Mouse (Mus musculus) left cerebral cortex, postnatal 4 days (tissue): ENCODE data around the gene Pkmyt1. TPM values are rescaled to one million over a fixed set of nuclear protein-coding genes. Genes with fewer than 3 reads are reported as not detected.

Source experiments
- DNase-seq: peaks from one replicate; pipeline ENCODE4 v3.0.0-alpha.2; 2022
- intact Hi-C: fragments of 180-260 bp; cut with DNase I; formaldehyde crosslinking; loops from one replicate; pipeline ENCODE4 v1.15.1; 2025
- total RNA-seq, 2 experiments: library from RNA; stranded (reverse); gene quantifications; 2 replicates each; pipeline ENCODE4 v1.2.3; 2021

The Pkmyt1 gene
- total RNA-seq, 2 experiments from 2014 or later, result 8.1 to 8.4 TPM

DNA sequence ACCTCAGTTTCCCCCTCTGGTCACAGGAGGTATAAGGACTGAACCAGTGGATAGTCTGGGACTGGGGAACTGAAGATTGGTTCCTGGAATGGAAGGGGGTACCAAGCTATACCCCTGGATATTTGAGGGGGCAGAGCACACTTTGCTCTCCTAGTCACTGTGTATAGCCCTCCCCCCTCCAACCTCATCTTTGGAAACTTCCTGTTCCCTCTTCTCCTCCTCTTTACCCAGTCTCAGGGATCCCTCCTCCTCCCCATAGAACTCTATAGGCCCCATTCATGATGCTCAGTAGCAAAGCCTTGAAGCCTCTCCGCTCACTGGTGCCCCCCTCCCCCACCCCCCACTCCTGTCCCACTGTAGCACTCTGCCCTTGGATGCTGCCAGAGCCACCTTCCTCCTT is 6.7 kb upstream of the Pkmyt1 start:
- intact Hi-C loops, result no loop called here
- DNase-seq, result no peak

GRCm38 (mm10) chr17:23721886-23722285 is 4.2 kb upstream of the Pkmyt1 start:
- DNase-seq, result no peak
- intact Hi-C loops, result no loop called here

DNA sequence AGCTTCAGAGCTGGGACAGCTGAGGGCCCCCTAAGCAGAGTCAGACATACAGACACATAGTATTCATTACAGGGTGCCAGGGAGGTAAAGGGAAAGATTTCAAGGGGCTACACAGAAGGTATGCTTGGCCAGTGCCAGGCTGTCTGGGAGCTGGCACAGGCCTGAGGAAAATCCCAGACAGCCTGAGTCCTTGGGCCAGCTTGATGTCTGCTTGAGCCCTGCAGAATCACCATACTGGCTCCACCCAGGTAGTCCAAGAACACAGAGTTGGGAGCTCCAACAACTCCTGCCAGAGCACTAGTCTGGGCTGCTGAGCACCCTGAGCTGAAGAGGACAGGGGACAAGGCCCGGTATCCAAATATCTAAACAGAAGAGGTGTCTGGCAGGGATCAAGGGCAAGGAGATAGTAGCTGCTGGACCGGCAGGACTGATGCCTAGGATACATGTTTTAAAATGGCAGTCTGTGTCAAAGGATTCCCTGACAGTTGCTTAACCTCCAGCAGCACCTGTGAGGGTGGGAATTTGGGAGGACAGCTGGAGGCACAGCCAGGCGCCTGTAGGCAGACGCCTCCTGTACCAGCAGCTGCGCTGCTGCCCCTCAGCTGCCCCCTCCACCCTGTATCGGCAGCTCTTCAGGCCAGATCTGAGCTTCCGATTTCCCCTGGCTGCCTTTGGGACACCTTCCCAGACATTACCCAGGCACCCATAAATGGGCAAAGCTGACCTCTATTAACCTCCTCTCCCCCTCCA is 3.6 kb upstream of the Pkmyt1 start, which contains the start of gene 1520401A03Rik:
TSS of gene 1520401A03Rik (minus strand) at position 408 of the 750 bp plus-strand sequence.
- intact Hi-C loops, result no loop called here
- DNase-seq, result no peak

- intact Hi-C loops, result no loop called here
- no peak for DNase-seq
Observed at GRCm38 (mm10) chr17:23725477-23725876, 659 bp upstream of the Pkmyt1 start.

DNA sequence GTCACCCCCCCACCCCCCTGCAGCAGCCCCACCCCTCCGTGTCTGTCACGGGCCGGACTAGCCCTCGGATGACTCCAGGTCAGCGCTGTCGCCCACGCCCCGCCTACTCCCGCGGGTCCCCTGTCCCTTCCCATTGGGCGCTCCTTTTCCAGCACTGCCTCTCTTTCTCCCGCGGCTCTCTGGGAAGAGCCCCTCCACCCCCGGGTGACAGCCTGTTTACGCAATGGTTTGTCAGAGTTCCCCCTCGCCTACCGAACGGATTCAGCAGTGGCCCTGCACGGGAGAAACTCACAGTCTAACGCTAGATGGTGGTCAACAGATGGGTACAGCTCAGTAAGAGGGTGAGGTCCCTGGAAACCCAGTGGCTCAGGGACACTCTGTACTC is 614 bp downstream of the Pkmyt1 start:
- DNase-seq, result peak; percentile 92
- intact Hi-C loops, result no loop called here

DNA sequence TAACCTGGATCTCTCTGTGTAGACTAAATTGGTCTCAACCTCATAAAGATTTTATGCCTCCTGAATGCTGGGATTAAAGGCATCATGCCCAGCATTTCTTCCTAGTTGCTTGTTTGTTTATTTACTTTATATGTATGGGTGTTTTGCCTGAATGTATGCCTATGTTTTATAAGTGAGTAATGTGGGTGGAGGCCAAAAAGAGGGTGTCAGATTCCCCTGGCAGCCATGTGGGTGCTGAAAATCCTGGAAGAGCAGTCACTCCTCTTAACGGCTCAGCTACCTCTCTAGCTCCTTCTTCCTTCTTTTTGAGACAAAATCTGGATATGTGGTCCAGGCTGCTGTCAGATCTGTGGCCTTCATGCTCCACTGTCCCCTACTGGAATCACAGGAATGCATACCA is 4.3 kb downstream of the Pkmyt1 start:
- intact Hi-C loops, result no loop called here
- no peak for DNase-seq

- no peak for DNase-seq
- intact Hi-C loops, result no loop called here
Observed at GRCm38 (mm10) chr17:23734341-23734740, 8.2 kb downstream of the Pkmyt1 start.

DNA sequence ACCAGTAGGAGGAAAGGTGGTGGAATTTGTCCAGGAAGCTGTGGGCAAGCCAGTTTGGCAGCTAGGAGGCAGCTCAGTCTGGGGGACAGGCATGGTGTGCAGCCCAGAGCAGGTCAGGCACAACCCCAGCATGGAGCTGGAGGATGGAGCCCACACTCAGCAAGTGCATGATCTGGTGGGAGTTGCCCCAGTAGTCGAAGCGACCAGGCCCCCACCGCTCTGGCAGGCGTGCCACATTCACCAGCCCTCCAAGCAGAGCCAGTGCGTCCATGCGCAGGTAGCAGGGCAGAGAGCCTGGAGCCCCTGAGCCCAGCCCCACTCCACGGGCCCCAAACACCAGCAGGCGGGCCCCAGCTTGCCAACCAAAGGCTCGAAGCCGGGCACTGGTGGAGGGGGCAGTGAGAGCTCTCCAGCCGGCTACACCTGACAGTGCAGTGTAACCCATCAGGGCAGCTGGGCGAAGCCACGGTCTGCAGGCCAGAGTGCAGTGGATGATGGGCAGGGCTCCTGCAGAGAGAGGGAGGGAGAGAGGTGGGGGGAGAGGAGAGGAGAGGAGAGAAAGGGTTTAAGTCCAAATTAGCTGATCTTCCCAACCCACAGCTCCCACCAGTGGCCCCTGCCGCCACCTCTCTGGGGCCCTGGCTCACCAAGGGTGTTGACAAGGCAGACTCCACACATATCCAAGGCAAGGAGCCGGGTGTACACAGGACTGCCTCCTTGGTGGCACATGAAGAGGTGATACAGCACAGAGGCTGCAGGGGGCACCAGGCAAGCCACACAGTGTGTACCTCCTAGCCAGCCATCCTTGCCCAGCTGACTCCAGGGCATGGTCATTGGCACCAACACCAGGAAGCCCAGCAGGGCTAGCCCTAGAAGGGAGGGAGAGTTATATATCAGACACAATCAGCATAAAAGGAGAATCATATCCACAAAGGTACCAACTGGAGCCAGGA is 11.6 kb downstream of the Pkmyt1 start:
- intact Hi-C loops, result no loop called here
- no peak for DNase-seq

DNA sequence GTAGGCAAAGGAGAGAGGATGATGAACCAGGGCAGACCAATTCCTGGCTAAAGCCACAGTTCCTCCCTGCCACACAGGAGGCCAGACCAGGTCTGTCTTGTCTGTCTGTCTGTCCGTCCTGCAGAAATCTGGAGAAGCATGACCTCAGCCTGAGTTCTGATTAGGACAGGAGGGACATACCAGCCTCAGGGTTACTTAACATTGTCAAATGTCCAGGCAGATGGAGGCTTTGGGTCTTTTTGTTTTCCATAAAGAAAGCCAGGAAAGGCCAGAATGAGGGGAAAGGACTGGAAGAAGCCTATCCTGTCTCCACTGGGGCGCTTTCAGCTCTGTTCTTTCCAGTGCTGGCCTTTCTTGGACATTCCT is 12.7 kb downstream of the Pkmyt1 start:
- intact Hi-C loops, result no loop called here
- DNase-seq, result no peak

DNA sequence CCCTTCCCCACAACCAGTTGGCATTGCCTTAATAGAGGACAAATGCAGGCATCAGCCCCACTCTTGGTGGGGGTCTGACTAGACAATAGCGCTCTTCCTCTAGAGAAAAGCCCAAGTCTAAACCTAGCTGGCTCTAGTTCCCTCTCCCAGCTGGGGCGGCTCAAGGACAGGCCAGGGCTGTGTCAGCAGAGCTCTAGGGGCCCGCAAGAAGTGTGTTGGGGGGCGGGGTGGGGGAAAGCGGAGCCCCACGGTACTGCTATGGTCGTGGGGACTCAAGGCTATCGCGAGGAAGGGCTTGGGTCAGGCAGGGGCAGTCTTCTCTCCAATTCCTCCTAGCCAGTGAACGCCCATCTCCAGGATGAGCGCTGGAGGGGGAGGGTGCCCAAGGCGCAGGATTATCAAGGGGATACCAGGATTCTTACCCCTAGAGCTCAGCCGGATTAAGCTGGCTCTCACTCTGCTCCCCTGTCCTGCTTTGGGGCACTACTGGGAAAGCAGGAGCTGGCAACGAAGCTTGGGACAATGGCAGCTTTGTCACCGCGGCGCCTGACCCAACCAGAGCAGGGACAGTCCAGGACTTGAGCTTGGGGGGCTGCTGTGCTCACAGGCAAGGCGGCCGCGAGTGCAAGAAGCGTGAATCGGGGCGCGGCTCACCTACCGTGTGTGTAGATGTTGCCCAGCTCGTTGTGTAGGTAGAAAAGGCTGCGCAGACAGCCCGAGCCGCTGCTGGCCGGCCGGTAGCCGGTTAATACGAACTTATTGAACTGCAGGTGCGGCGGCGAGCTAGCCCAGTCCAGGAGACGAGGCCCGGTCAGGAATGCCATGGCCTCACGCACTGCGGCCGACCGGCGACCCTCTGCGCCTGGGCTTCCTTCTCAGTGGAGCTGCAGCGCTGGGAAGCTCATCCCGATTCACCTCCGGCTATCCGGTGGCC is 13.3 kb downstream of the Pkmyt1 start:
- intact Hi-C loops, result no loop called here
- peak; percentile 54 for DNase-seq

GRCm38 (mm10) chr17:23740136-23740584 is 14.0 kb downstream of the Pkmyt1 start:
- intact Hi-C loops, result no loop called here
- DNase-seq, result peak; percentile 91

GRCm38 (mm10) chr17:23740598-23741021 is 14.5 kb downstream of the Pkmyt1 start, which contains the start of gene Paqr4:
Gene Paqr4, minus strand, starts transcription at chr17:23740867.
- intact Hi-C loops, result no loop called here
- DNase-seq, result no peak

DNA sequence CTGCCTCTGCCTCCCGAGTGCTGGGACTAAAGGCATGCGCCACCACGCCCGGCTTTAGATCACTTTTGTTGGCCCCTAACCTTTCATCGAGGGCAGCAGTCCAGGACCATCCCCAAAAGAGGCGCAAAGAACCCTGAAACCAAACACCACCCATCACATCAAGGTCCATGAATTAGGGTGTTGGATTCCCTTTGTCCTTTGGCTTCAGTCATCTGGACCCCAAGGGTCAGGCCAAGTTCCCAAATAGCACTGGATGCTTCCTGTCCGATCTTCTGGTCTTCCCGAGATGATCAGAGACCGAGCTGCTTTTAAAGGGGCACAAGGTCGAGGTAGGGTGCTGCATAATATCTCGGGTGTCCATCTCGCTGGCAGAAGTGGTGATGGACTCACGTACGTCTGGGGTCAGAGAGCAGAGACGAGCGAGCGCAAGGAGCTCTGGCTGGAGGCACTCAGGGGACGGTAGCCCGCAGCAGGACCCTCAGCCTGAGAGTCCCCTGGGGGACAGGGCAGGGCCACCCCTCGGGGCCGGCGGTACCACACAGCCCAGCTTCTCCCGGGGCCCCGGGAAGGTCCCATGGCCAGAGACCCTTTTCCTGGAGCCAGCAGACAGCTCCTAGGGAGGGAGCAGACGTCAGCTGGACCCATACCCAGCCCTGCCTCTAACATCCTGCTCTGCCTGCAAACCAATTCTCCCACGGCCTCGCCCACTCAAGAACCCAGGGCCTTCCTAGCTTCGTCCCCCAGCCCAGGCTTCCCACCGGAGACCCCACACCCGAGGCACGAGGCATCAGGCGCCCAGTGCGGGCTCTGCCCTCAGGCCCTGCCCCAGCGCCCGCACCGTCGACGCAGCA is 15.4 kb downstream of the Pkmyt1 start:
- intact Hi-C loops, result no loop called here
- no peak for DNase-seq

DNA sequence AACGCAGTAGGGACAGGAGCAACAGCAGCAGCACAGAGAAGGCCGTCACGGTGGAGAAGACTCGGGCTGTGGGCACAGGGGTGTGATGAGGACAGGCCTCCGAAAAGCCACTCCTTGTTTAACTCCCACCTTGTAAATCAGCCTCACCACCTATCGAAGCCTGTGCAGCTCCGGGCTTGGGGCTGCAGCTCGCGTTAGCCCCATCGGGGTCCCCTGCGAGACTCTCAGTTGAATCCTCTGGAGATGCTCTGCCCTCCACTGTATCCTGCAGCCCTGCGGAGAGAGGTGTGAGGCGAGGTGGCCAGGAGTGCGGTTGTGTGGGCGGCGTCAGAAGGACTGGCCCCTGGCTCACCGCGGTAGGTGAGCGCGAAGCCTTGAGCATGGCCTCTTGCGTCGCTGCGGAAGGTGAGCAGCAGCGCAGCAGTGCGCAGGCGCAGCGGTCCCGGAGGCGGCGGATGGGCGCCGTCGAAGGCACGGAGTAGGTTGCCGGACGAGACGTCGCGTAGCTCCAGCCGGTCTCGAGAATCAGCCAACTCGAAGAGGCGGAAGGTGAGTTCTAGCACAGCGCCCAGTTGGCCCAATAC is 16.2 kb downstream of the Pkmyt1 start:
- DNase-seq, result no peak
- intact Hi-C loops, result no loop called here

DNA sequence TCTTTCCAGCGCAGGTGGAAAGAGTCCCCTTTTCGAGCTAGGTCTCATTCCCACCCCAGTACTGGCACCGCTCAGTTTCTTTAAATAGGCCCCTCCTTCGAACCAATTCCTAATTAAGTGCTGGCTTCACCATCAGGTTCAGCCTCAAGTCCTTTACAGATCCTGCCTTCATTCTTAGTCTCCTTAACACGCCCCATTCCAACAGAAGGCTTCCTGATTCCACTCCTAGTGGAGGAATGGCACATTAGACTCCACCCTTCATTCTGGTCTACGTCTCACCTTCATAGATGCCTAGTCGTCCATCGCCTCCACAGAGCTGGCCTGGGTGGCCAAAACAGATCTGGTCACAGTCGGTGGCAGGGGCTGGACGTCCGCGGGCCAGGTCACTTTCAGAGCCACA is 16.8 kb downstream of the Pkmyt1 start:
- intact Hi-C loops, result no loop called here
- DNase-seq, result no peak

DNA sequence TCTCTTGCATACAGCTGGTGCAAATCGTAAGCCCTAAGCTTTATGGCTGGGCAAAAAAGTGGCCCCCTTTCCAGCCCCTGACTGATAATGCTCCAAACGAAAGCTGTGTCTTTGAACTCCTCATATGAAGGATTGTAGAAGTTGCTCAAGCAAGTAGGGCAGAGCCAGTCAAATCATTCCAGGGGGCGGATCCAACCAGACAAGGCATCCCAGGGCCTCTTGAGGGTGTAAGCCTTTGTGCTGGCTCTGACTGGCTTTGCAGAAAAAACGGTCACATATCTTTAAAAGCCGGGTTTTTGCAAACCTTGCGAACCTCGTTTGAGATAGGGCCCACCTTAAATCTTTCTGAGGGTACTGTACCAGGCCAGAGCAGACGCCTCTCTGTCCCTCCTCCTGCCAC is 17.9 kb downstream of the Pkmyt1 start:
- no peak for DNase-seq
- intact Hi-C loops, result no loop called here

GRCm38 (mm10) chr17:23744651-23745050 is 18.5 kb downstream of the Pkmyt1 start:
- intact Hi-C loops, result no loop called here
- DNase-seq, result no peak

DNA sequence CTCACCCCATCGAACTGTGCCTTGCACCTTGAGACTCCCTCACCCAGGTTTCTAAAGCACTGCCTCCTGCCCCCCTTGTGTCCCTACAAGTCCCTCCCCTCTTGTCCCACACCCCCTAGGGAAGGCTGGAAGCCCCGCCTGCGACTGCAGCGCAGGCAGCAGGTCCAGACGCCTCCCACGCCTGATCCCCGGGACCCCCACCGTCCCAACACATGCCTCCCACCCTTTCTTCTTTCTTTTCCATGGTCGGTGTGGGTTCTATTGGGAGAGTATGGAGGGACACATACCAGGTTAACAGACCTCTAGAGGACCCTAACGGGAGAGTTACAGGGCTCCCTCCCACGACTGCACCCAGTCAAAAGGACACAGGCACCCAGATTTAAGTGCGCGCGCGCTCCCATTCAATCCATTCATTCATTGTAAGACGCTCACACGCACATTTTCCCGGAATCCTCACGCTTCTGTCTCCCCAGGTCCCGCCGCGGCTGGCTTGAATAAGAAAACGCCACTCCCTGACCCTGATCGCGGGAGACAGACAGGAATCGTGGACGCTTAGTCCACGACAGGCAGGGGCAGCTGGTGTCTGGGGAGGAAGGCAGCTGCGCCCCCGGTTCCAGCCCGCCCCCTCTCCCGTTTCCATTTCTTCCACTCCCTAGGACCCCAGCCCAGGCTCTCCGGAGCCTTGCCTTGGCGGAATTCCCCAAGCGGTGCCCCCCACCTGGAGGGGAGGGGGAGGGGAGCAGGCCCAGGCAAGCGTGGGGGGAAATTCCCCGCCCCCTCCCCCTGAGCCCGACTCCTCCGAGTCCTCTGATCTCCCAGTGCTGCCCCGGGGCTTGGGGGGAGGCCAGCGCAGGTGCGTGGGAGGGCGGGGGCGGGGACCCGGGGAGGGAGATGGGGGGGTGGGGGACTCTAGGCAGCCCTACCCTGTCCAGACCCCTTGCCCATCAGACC is 19.4 kb downstream of the Pkmyt1 start, which contains the start of gene Kremen2:
TSS of gene Kremen2 (minus strand) at position 533 of the 951 bp plus-strand sequence.
- intact Hi-C loops, result no loop called here
- DNase-seq, result no peak
